Mouse (Mus musculus) liver, adult 2 months (tissue): ENCODE data around the gene Sec22a. TPM values are rescaled to one million over a fixed set of nuclear protein-coding genes. Genes with fewer than 3 reads are reported as not detected.

Experiments
- DNase-seq: peaks from one replicate; pipeline ENCODE4 v3.0.0-alpha.2; 2011; ENCODE audit warnings: low read depth, low spot score; ENCODE audit errors: extremely low read depth
- H3K27ac ChIP-seq: fragments of 200-500 bp; replicated peaks from 2 replicates; pipeline ENCODE4 v1.5.1; 2012; ENCODE audit warnings: low read depth, mild to moderate bottlenecking, control low read depth, inconsistent platforms, low read length; ENCODE audit not compliant: insufficient read depth
- H3K27me3 ChIP-seq: fragments of 200-500 bp; 2 replicates; pipeline ENCODE4 v1.6.1; 2012; ENCODE audit warnings: mild to moderate bottlenecking, moderate library complexity, low read length, inconsistent platforms; ENCODE audit not compliant: control insufficient read depth, insufficient read depth
- H3K36me3 ChIP-seq: fragments of 200-500 bp; 2 replicates; pipeline ENCODE4 v1.6.1; 2012; ENCODE audit warnings: low read length, inconsistent platforms; ENCODE audit not compliant: control insufficient read depth, insufficient read depth
- H3K4me1 ChIP-seq: fragments of 200-500 bp; 2 replicates; pipeline ENCODE4 v1.6.1; 2011; ENCODE audit warnings: low read length; ENCODE audit not compliant: control insufficient read depth, insufficient read depth
- H3K4me3 ChIP-seq: fragments of 200-500 bp; 2 replicates; pipeline ENCODE4 v1.5.1; 2011; ENCODE audit warnings: low read depth, mild to moderate bottlenecking, control low read depth, low read length, moderate library complexity; ENCODE audit not compliant: insufficient read depth
- H3K79me2 ChIP-seq: fragments of 200-500 bp; 2 replicates; pipeline ENCODE4 v1.6.1; 2012; ENCODE audit warnings: inconsistent platforms, mild to moderate bottlenecking, low read length, moderate library complexity; ENCODE audit not compliant: control insufficient read depth, insufficient read depth
- H3K9ac ChIP-seq: fragments of 200-500 bp; 2 replicates; pipeline ENCODE4 v1.6.1; 2012; ENCODE audit warnings: low read depth, mild to moderate bottlenecking, control low read depth, inconsistent platforms, low read length
- CTCF ChIP-seq: fragments of 200-500 bp; IDR thresholded peaks from 2 replicates; pipeline ENCODE4 v1.5.1; 2011; ENCODE audit warnings: low read depth, low read length, control low read depth
- POLR2A ChIP-seq: fragments of 200-500 bp; IDR thresholded peaks from 2 replicates; pipeline ENCODE4 v1.6.1; 2011; ENCODE audit warnings: low read length, control low read depth; ENCODE audit not compliant: insufficient read depth; ENCODE audit errors: extremely low read depth
- WGBS: fragments of 180-500 bp; shearing (Covaris S2); methylation state at CpG from one replicate; pipeline ENCODE4 v1.1.7; 2018; 5-methylcytosine and 5-hydroxymethylcytosine counted together
- polyA plus RNA-seq: library from polyadenylated mRNA; depleted of rRNA; stranded (reverse); fragments of >200 nt; gene quantifications from 2 replicates; pipeline ENCODE4 v1.2.3, GENCODE M21; 2012; rRNA removed
- total RNA-seq: library from RNA; depleted of rRNA; stranded (reverse); fragments of >200 nt; gene quantifications from 2 replicates; pipeline ENCODE4 v1.2.3, GENCODE M21; 2014; rRNA removed

Gene Sec22a
- total and polyA plus RNA-seq, 2 experiments, result 6.4 to 21.0 TPM

- no peak overlapping the region for H3K9ac ChIP-seq
- no peaks in the 10 kb centered on the region for H3K27me3 ChIP-seq
- H3K4me1 ChIP-seq, result no peaks in the 10 kb centered on the region
- no peaks in the 10 kb centered on the region for H3K36me3 ChIP-seq
- H3K27ac ChIP-seq, result no peak overlapping the region
- WGBS, result 75% methylated on average over 6 of the region's 6 CpGs
- DNase-seq, result no peak
- TF ChIP-seq CTCF (no peak), POLR2A (no peak)
- H3K4me3 ChIP-seq, result no peak overlapping the region
- H3K79me2 ChIP-seq, result no peaks in the 10 kb centered on the region
These were observed 92.8 kb downstream of the Sec22a start for GRCm38 (mm10) chr16:35270945-35271344.

GRCm38 (mm10) chr16:35270353-35270934 lies 93.3 kb downstream of the Sec22a start:
- Histone ChIP-seq H3K9ac (no peak overlapping the region), H3K27ac (no peak overlapping the region), H3K27me3 (no peaks in the 10 kb centered on the region), H3K4me1 (no peaks in the 10 kb centered on the region), H3K79me2 (no peaks in the 10 kb centered on the region), H3K4me3 (no peak overlapping the region), H3K36me3 (no peaks in the 10 kb centered on the region)
- TF ChIP-seq CTCF (peak; percentile 80), POLR2A (no peak)
- 31% methylated on average over 10 of the region's 10 CpGs for WGBS
- DNase-seq, result peak; percentile 70

Other genes starting within 250 kb of the Sec22a start
- gene Adcy5, start 209.0 kb downstream of the Sec22a start, total RNA-seq, result 0.46 and 0.81 TPM in 2 replicates
- 1.3 and 1.6 TPM in 2 replicates for gene Adcy5, start 209.0 kb downstream of the Sec22a start, polyA plus RNA-seq
- gene Pdia5, start 127.0 kb upstream of the Sec22a start, total RNA-seq, result 38.1 and 41.7 TPM in 2 replicates
- gene Pdia5, start 127.0 kb upstream of the Sec22a start, polyA plus RNA-seq, result 24.2 and 32.2 TPM in 2 replicates
- gene Sema5b, start 177.2 kb upstream of the Sec22a start, total RNA-seq, result 0.07 and 0.37 TPM in 2 replicates
- gene Sema5b, start 177.2 kb upstream of the Sec22a start, polyA plus RNA-seq, result 0.62 and 1.2 TPM in 2 replicates